10 mouse cellular contexts compared by ENCODE assay signal in genomic region chr14:54427696-54428095, GRCm38 (mm10). TPM values are rescaled to one million over a fixed set of nuclear protein-coding genes. Genes with fewer than 3 reads are reported as not detected.
DNase-seq lines count a peak whose midpoint lies in the region; ATAC-seq and TF ChIP-seq lines count a peak whose summit lies in the region.
"Had no signal": no experiment of that assay in that cellular context is flagged by ENCODE, and none has a peak within 500 bp of the region (broad histone marks: within the 10 kb centered on the region; RNA-seq: fewer than 3 reads in every experiment).

No protein-coding gene starts in this region.

- H3K27ac ChIP-seq in heart, embryonic 16.5 days (ENCODE audit: low read length) = no peak overlapping the region
- no peak overlapping the region for H3K27ac ChIP-seq in embryonic facial prominence, embryonic 10.5 days (replicated peaks)
- H3K27ac ChIP-seq in hindbrain, postnatal 0 days = no peak overlapping the region
- H3K27ac ChIP-seq in midbrain, embryonic 15.5 days = no peak overlapping the region
- H3K27ac ChIP-seq: macrophage had no signal

- peaks cover 5% of the 10 kb centered on the region for H3K36me3 ChIP-seq in heart, embryonic 16.5 days (ENCODE audit: control insufficient read depth, insufficient read depth)
- H3K36me3 ChIP-seq in embryonic facial prominence, embryonic 10.5 days (replicated peaks) = peaks cover 18% of the 10 kb centered on the region
- peaks cover 7% of the 10 kb centered on the region; the same call in 1 of the 2 replicates for H3K36me3 ChIP-seq in hindbrain, postnatal 0 days (ENCODE audit: insufficient read depth, low read length)
- 0 out of 2 replicates have a peak, but pooled peaks cover 9% of the 10 kb centered on the region for H3K36me3 ChIP-seq in midbrain, embryonic 15.5 days (replicated peaks)

- 88% methylated on average over 7 of the region's 7 CpGs for WGBS in heart, embryonic 16.5 days
- 92% methylated on average over 7 of the region's 7 CpGs for WGBS in embryonic facial prominence, embryonic 10.5 days
- 91% methylated on average over 7 of the region's 7 CpGs for WGBS in hindbrain, postnatal 0 days
- 90% methylated on average over 7 of the region's 7 CpGs for WGBS in midbrain, embryonic 15.5 days

- H3K4me1 ChIP-seq in heart, embryonic 16.5 days (ENCODE audit: control insufficient read depth, insufficient read depth, low read length) = peaks cover 25% of the 10 kb centered on the region
- peaks cover 47% of the 10 kb centered on the region for H3K4me1 ChIP-seq in embryonic facial prominence, embryonic 10.5 days
- 0 out of 2 replicates have a peak, but pooled peaks cover 10% of the 10 kb centered on the region for H3K4me1 ChIP-seq in hindbrain, postnatal 0 days (ENCODE audit: insufficient read depth, low read length)
- H3K4me1 ChIP-seq in midbrain, embryonic 15.5 days = peaks cover 49% of the 10 kb centered on the region

- intact Hi-C loops in heart, postnatal 36 days (cut with DNase I) = no loop called here

- peak overlapping the region; percentile 73 for H3K4me2 ChIP-seq in heart, embryonic 16.5 days (ENCODE audit: low read depth, low read length)
- H3K4me2 ChIP-seq in hindbrain, postnatal 0 days (ENCODE audit: low read depth, low read length) = peak overlapping the region; percentile 64
- peak overlapping the region; percentile 66 for H3K4me2 ChIP-seq in midbrain, embryonic 15.5 days

- H3K4me3 ChIP-seq in heart, embryonic 16.5 days (ENCODE audit: low read length) = peak overlapping the region; percentile 73; the same call in 1 of the 2 replicates
- H3K4me3 ChIP-seq in embryonic facial prominence, embryonic 10.5 days = peak overlapping the region; percentile 93
- H3K4me3 ChIP-seq in hindbrain, postnatal 0 days (ENCODE audit: low read length) = peak overlapping the region; percentile 77; the same call in 1 of the 2 replicates
- H3K4me3 ChIP-seq in midbrain, embryonic 15.5 days = peak overlapping the region; percentile 96

- no peaks in the 10 kb centered on the region for H3K9me3 ChIP-seq in heart, embryonic 16.5 days (replicated peaks; ENCODE audit: control insufficient read depth, low read length)
- H3K9me3 ChIP-seq in embryonic facial prominence, embryonic 10.5 days = no peaks in the 10 kb centered on the region
- H3K9me3 ChIP-seq in hindbrain, postnatal 0 days (ENCODE audit: low read length) = no peaks in the 10 kb centered on the region
- no peaks in the 10 kb centered on the region for H3K9me3 ChIP-seq in midbrain, embryonic 15.5 days

- H3K27me3 ChIP-seq in heart, embryonic 16.5 days (ENCODE audit: control insufficient read depth, insufficient read depth, low read length) = no peaks in the 10 kb centered on the region
- peaks cover 19% of the 10 kb centered on the region for H3K27me3 ChIP-seq in embryonic facial prominence, embryonic 10.5 days (replicated peaks; ENCODE audit: low read depth, poor library complexity, severe bottlenecking)
- no peaks in the 10 kb centered on the region for H3K27me3 ChIP-seq in hindbrain, postnatal 0 days (ENCODE audit: insufficient read depth, low read length)
- H3K27me3 ChIP-seq in midbrain, embryonic 15.5 days (replicated peaks) = no peaks in the 10 kb centered on the region

- DNase-seq in heart, postnatal 36 days = no peak
- no peak for DNase-seq in embryonic facial prominence, embryonic 10.5 days (ENCODE audit: low spot score)
- DNase-seq in hindbrain, postnatal 0 days (ENCODE audit: low spot score) = no peak
- DNase-seq in cerebellum, adult 11 months = no peak
- DNase-seq in left cerebral cortex, adult 8-10 months (ENCODE audit: low spot score in 2 of 2) = no peak
- no peak for DNase-seq in testis, postnatal 10 days (ENCODE audit: low spot score)
- DNase-seq: gastrocnemius, postnatal 10 days had no signal

- no peak overlapping the region for H3K9ac ChIP-seq in heart, embryonic 16.5 days (ENCODE audit: low read length)
- no peak overlapping the region for H3K9ac ChIP-seq in hindbrain, postnatal 0 days (replicated peaks; ENCODE audit: low read length)
- 0 out of 2 replicates have a peak overlapping the region, but pooled peaks have one; percentile 85 for H3K9ac ChIP-seq in midbrain, embryonic 15.5 days

- no peak for TF ChIP-seq CTCF in hindbrain, postnatal 0 days (IDR thresholded peaks at IDR 0.05; ENCODE audit: low read depth)

- no peak for ATAC-seq in heart, embryonic 16.5 days (replicated peaks; ENCODE audit: extremely low read depth, insufficient read depth, low FRiP score)
- ATAC-seq in hindbrain, postnatal 0 days = no peak
- no peak for ATAC-seq in midbrain, embryonic 15.5 days (replicated peaks)

RNA-seq across cellular contexts. Expression of gene Mrpl52, which starts 1.0 kb away (rescaled TPM):
- 191 and 212 TPM in 2 replicates for polyA plus RNA-seq in heart, embryonic 16.5 days (2015; fragmentation: Nextera tagmentation; extraction: Ambion mirVana)
- 100 to 1,000 TPM; 118 to 126 TPM for total RNA-seq in heart, postnatal 36 days (2021)
- 201 and 207 TPM in 2 replicates for polyA plus RNA-seq in embryonic facial prominence, embryonic 10.5 days (2016; fragmentation: Nextera tagmentation; extraction: Ambion mirVana)
- 113 and 129 TPM in 2 replicates for total RNA-seq in hindbrain, postnatal 0 days (2014; rRNA removed)
- 266 and 297 TPM in 2 replicates for polyA plus RNA-seq in hindbrain, postnatal 0 days (2015; fragmentation: Nextera tagmentation; extraction: Ambion mirVana)
- 234 and 252 TPM in 2 replicates for polyA plus RNA-seq in midbrain, embryonic 15.5 days (2015; fragmentation: Nextera tagmentation; extraction: Ambion mirVana)
- total RNA-seq in left cerebral cortex, adult 8-10 months (2022) = 100 to 1,000 TPM in 2 of 4 experiments, 10 to 100 TPM in 2; 71.6 to 109 (median 87.4) TPM

RNA-seq across cellular contexts. Expression of gene Mmp14, which starts 3.7 kb away (rescaled TPM):
- 89.5 and 99.5 TPM in 2 replicates for polyA plus RNA-seq in heart, embryonic 16.5 days (2015; fragmentation: Nextera tagmentation; extraction: Ambion mirVana)
- 10 to 100 TPM; 12.6 to 19.1 TPM for total RNA-seq in heart, postnatal 36 days (2021)
- 62.7 and 69.5 TPM in 2 replicates for polyA plus RNA-seq in embryonic facial prominence, embryonic 10.5 days (2016; fragmentation: Nextera tagmentation; extraction: Ambion mirVana)
- total RNA-seq in hindbrain, postnatal 0 days (2014; rRNA removed) = 50.1 and 53.3 TPM in 2 replicates
- 44.5 and 47.2 TPM in 2 replicates for polyA plus RNA-seq in hindbrain, postnatal 0 days (2015; fragmentation: Nextera tagmentation; extraction: Ambion mirVana)
- 45.4 and 51.0 TPM in 2 replicates for polyA plus RNA-seq in midbrain, embryonic 15.5 days (2015; fragmentation: Nextera tagmentation; extraction: Ambion mirVana)
- total RNA-seq in left cerebral cortex, adult 8-10 months (2022) = 10 to 100 TPM in 3 of 4 experiments, 1 to 10 TPM in 1; 8.7 to 14.8 (median 11.9) TPM

RNA-seq across cellular contexts. Expression of gene Slc7a7, which starts 10.1 kb away (rescaled TPM):
- 8.6 and 12.3 TPM in 2 replicates for polyA plus RNA-seq in heart, embryonic 16.5 days (2015; fragmentation: Nextera tagmentation; extraction: Ambion mirVana)
- 1 to 10 TPM; 4.1 to 6.1 TPM for total RNA-seq in heart, postnatal 36 days (2021)
- polyA plus RNA-seq in embryonic facial prominence, embryonic 10.5 days (2016; fragmentation: Nextera tagmentation; extraction: Ambion mirVana) = 3.6 and 4.2 TPM in 2 replicates
- 3.7 and 4.5 TPM in 2 replicates for total RNA-seq in hindbrain, postnatal 0 days (2014; rRNA removed)
- 3.6 TPM in 2 replicates for polyA plus RNA-seq in hindbrain, postnatal 0 days (2015; fragmentation: Nextera tagmentation; extraction: Ambion mirVana)
- 4.7 and 4.9 TPM in 2 replicates for polyA plus RNA-seq in midbrain, embryonic 15.5 days (2015; fragmentation: Nextera tagmentation; extraction: Ambion mirVana)
- total RNA-seq in left cerebral cortex, adult 8-10 months (2022) = 1 to 10 TPM; 1.1 to 7.5 (median 3.4) TPM

RNA-seq across cellular contexts. Expression of gene Lrp10, which starts 36.2 kb away (rescaled TPM):
- 45.8 and 52.0 TPM in 2 replicates for polyA plus RNA-seq in heart, embryonic 16.5 days (2015; fragmentation: Nextera tagmentation; extraction: Ambion mirVana)
- 10 to 100 TPM; 55.5 to 57.6 TPM for total RNA-seq in heart, postnatal 36 days (2021)
- polyA plus RNA-seq in embryonic facial prominence, embryonic 10.5 days (2016; fragmentation: Nextera tagmentation; extraction: Ambion mirVana) = 23.2 and 23.4 TPM in 2 replicates
- 57.7 and 62.5 TPM in 2 replicates for total RNA-seq in hindbrain, postnatal 0 days (2014; rRNA removed)
- polyA plus RNA-seq in hindbrain, postnatal 0 days (2015; fragmentation: Nextera tagmentation; extraction: Ambion mirVana) = 36.0 and 38.8 TPM in 2 replicates
- polyA plus RNA-seq in midbrain, embryonic 15.5 days (2015; fragmentation: Nextera tagmentation; extraction: Ambion mirVana) = 28.9 and 31.4 TPM in 2 replicates
- 10 to 100 TPM; 24.1 to 27.4 (median 25.8) TPM for total RNA-seq in left cerebral cortex, adult 8-10 months (2022)

RNA-seq across cellular contexts. Expression of gene Rem2, which starts 48.2 kb away (rescaled TPM):
- 0.59 and 2.2 TPM in 2 replicates for polyA plus RNA-seq in heart, embryonic 16.5 days (2015; fragmentation: Nextera tagmentation; extraction: Ambion mirVana)
- not detected for total RNA-seq in heart, postnatal 36 days (2021)
- polyA plus RNA-seq in embryonic facial prominence, embryonic 10.5 days (2016; fragmentation: Nextera tagmentation; extraction: Ambion mirVana) = 9.1 and 9.9 TPM in 2 replicates
- total RNA-seq in hindbrain, postnatal 0 days (2014; rRNA removed) = 28.1 and 32.8 TPM in 2 replicates
- polyA plus RNA-seq in hindbrain, postnatal 0 days (2015; fragmentation: Nextera tagmentation; extraction: Ambion mirVana) = 25.2 and 25.3 TPM in 2 replicates
- 45.2 and 47.1 TPM in 2 replicates for polyA plus RNA-seq in midbrain, embryonic 15.5 days (2015; fragmentation: Nextera tagmentation; extraction: Ambion mirVana)
- 10 to 100 TPM; 11.7 to 18.2 (median 13.6) TPM for total RNA-seq in left cerebral cortex, adult 8-10 months (2022)
- polyA plus RNA-seq: macrophage had no signal
